Mouse (Mus musculus): Measurements from ENCODE around the gene Tbx6.

DNA sequence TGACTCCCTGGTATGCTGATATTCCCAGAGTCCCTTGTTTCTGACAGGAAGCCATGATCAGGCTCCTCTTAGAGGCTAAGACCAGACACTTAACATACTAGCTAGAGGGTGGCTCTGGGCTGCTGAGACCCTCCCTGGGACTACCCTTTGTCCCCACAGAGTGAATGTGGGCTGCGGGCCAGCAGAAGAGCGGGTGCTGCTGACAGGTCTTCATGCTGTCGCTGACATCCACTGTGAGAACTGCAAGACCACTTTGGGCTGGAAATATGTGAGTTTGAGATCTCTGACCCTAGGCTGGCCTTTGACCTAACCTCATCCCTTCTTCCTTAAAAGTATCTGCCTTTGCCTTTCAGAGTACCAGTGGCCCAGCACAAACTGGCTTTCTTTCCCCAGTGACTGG is 3.1 kb upstream of the Tbx6 start:
- no peak for TF ChIP-seq CTCF (IDR thresholded peaks at IDR 0.05; ENCODE audit: control insufficient read depth, insufficient read depth, low read length)
- TF ChIP-seq POLR2A (IDR thresholded peaks at IDR 0.05; ENCODE audit: borderline replicate concordance, control insufficient read depth, low read depth, low read length) = no peak

All from bone marrow, adult 2 months (tissue).